9 mouse cellular contexts compared by ENCODE assay signal in the genomic region with DNA sequence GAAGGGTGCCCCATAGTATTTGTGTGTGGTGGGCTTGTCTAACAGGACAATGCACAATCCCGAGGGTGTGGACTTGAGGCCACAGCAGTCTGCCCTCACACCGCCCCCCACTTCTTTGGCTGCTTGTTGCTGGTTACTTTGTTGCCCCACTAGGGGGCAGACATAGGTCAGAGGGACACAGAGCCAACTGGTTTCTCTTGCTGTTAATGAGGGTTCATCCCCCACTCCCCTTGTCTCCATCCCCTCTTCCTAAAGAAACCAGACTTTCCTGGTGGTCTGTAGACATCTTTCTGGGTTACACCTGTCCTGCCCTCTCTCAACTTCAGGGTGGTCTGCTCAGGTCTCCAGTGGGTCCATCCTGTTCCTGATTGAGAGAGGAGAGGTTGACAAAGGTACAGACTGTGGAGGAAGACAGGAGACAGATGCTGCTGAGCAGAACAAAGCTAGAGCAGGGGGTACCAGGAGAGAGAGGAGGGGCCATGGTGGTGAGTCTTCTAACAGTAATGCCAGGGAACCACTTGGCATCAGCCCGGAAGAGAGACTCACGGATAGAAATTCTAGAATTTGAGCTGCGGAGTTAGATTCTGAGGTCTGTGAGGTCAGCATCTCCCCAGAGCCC. TPM values are rescaled to one million over a fixed set of nuclear protein-coding genes. Genes with fewer than 3 reads are reported as not detected.
DNase-seq lines count a peak whose midpoint lies in the region; ATAC-seq and TF ChIP-seq lines count a peak whose summit lies in the region.
"Had no signal": no experiment of that assay in that cellular context is flagged by ENCODE, and none has a peak within 500 bp of the region (broad histone marks: within the 10 kb centered on the region; RNA-seq: fewer than 3 reads in every experiment).

No protein-coding gene starts in this region.

- ATAC-seq in Patski = no peak
- peak; percentile 63 for ATAC-seq in lung, embryonic 14.5 days (ENCODE audit: insufficient read depth)

- H3K4me2 ChIP-seq in lung, embryonic 14.5 days = 0 out of 2 replicates have a peak overlapping the region, but pooled peaks have one; percentile 22
- H3K4me2 ChIP-seq: embryonic facial prominence, embryonic 15.5 days; limb, embryonic 12.5 days had no signal

- WGBS in lung, embryonic 14.5 days = 56% methylated on average over 5 of the region's 5 CpGs

- in situ Hi-C loops in Patski (cut with MboI; ENCODE audit: low pct_unique_long_range_greater_than_20kb) = loop anchor here (10.0 kb wide), 1 partner anchor 1033 kb away; no protein-coding TSS in a partner anchor

- intact Hi-C loops in left cerebral cortex, postnatal 36 days (cut with DNase I) = loop anchor here (10.0 kb wide), 1 partner anchor 1033 kb away; no protein-coding TSS in a partner anchor

- peaks cover 13% of the 10 kb centered on the region for H3K27me3 ChIP-seq in Patski
- no peaks in the 10 kb centered on the region for H3K27me3 ChIP-seq in lung, embryonic 14.5 days (ENCODE audit: insufficient read depth, low read length)

- no peak overlapping the region for H3K4me3 ChIP-seq in lung, embryonic 14.5 days (ENCODE audit: low read depth, low read length)
- H3K4me3 ChIP-seq: embryonic facial prominence, embryonic 15.5 days; limb, embryonic 12.5 days had no signal

- CTCF ChIA-PET in Patski (lab: Charles Lee) = interaction anchor here (1.9 kb wide), 1 partner anchor 8 kb away, joined by 10 read pairs; no protein-coding TSS in a partner anchor

- DNase-seq in left cerebral cortex, adult 18-20 months (ENCODE audit: low spot score in 2 of 2) = peak; percentile 6 to 7
- DNase-seq in left cerebral cortex, postnatal 36 days (ENCODE audit: low spot score in 2 of 2) = no peak
- no peak for DNase-seq in Patski (ENCODE audit: low read depth, low spot score)
- DNase-seq in embryo, embryonic 11 days = peak; percentile 59
- DNase-seq in lung, embryonic 14.5 days = peak; percentile 76
- DNase-seq in frontal cortex, postnatal 25 days (ENCODE audit: low spot score in 2 of 2) = no peak
- no peak for DNase-seq in gastrocnemius, postnatal 25 days

- no peaks in the 10 kb centered on the region for H3K36me3 ChIP-seq in lung, embryonic 14.5 days (ENCODE audit: insufficient read depth)
- H3K36me3 ChIP-seq: embryonic facial prominence, embryonic 15.5 days; limb, embryonic 12.5 days had no signal

- no peak overlapping the region for H3K9ac ChIP-seq in lung, embryonic 14.5 days
- H3K9ac ChIP-seq: embryonic facial prominence, embryonic 15.5 days; limb, embryonic 12.5 days had no signal

- POLR2A ChIA-PET in Patski (lab: Charles Lee) = no interaction called here

- H3K9me3 ChIP-seq in lung, embryonic 14.5 days (ENCODE audit: low read depth, low read length) = no peaks in the 10 kb centered on the region
- H3K9me3 ChIP-seq: embryonic facial prominence, embryonic 15.5 days; limb, embryonic 12.5 days had no signal

- TF ChIP-seq CTCF in Patski (IDR thresholded peaks at IDR 0.05) = peak; percentile 77
- peak; percentile 78 for TF ChIP-seq CTCF in lung, embryonic 14.5 days (IDR thresholded peaks at IDR 0.05; ENCODE audit: low read depth)

- H3K4me1 ChIP-seq in lung, embryonic 14.5 days (ENCODE audit: insufficient read depth) = peaks cover 3% of the 10 kb centered on the region; the same call in 1 of the 2 replicates

- H3K27ac ChIP-seq in lung, embryonic 14.5 days (ENCODE audit: low read depth) = peak overlapping the region; percentile 54; the same call in 1 of the 2 replicates
- H3K27ac ChIP-seq: embryonic facial prominence, embryonic 15.5 days; limb, embryonic 12.5 days had no signal

RNA-seq across cellular contexts. Expression of gene Clic6, which starts 26.3 kb away (rescaled TPM):
- total RNA-seq in left cerebral cortex, adult 18-20 months (2021) = 1 to 10 TPM in 1 of 2 experiments, under 1 TPM in 1; 0.98 to 1.7 TPM
- total RNA-seq in left cerebral cortex, postnatal 36 days (2021) = 1 to 10 TPM in 1 of 2 experiments, under 1 TPM in 1; 0.62 to 2.1 TPM
- polyA plus RNA-seq in Patski (2021) = 0.05 TPM
- polyA plus RNA-seq in lung, embryonic 14.5 days (2014; fragmentation: Nextera tagmentation; extraction: Ambion mirVana) = 8.9 and 10.2 TPM in 2 replicates
- not detected for total RNA-seq in gastrocnemius, postnatal 25 days (2021)

RNA-seq across cellular contexts. Expression of gene Rcan1, which starts 41.2 kb away (rescaled TPM):
- total RNA-seq in left cerebral cortex, adult 18-20 months (2021) = 10 to 100 TPM; 59.2 to 69.2 TPM
- total RNA-seq in left cerebral cortex, postnatal 36 days (2021) = 10 to 100 TPM; 55.4 to 60.9 TPM
- polyA plus RNA-seq in Patski (2021) = 119 TPM
- polyA plus RNA-seq in lung, embryonic 14.5 days (2014; fragmentation: Nextera tagmentation; extraction: Ambion mirVana) = 47.8 and 49.7 TPM in 2 replicates
- 100 to 1,000 TPM in 1 of 2 experiments, 10 to 100 TPM in 1; 55.0 to 133 TPM for total RNA-seq in gastrocnemius, postnatal 25 days (2021)

Comparison
In these comparisons a context has a peak if more than half of its experiments do, and no peak if none do; other contexts are left out.
1. DNase-seq: peak in left cerebral cortex, adult 18-20 months (2 of 2), embryo, embryonic 11 days (single experiment) and lung, embryonic 14.5 days (single experiment); none in left cerebral cortex, postnatal 36 days (0 of 2), Patski (single experiment), frontal cortex, postnatal 25 days (0 of 2) and gastrocnemius, postnatal 25 days (single experiment).